Mouse (Mus musculus): Measurements from ENCODE around the gene Dgki.

GRCm38 (mm10) chr6:37325076-37325475 is 25.1 kb upstream of the Dgki start:
- TF ChIP-seq CTCF (IDR thresholded peaks at IDR 0.05) (no peak), EP300 (IDR thresholded peaks at IDR 0.05; ENCODE audit: insufficient read depth, low read depth, low read length) (no peak)
